Mouse (Mus musculus) retina, postnatal 1 day (tissue): Measurements from ENCODE around the gene 0610010K14Rik.
A peak's percentile ranks its signal among the peaks of the same experiment; 100 is the strongest.

ENCODE experiments used
- DNase-seq: peaks from one replicate; pipeline ENCODE4 v3.0.0-alpha.2; 2012

Gene 0610010K14Rik

GRCm38 (mm10) chr11:70237457-70238167 is at the start of gene 0610010K14Rik:
0610010K14Rik (minus strand) TSS chr11:70237914.
- peak; percentile 99 for DNase-seq

GRCm38 (mm10) chr11:70285686-70286085 is 48.0 kb upstream of the 0610010K14Rik start:
- DNase-seq, result no peak

- DNase-seq, result no peak
Observed at GRCm38 (mm10) chr11:70284757-70285156, 47.0 kb upstream of the 0610010K14Rik start.

GRCm38 (mm10) chr11:70283666-70284065 is 46.0 kb upstream of the 0610010K14Rik start:
- no peak for DNase-seq

GRCm38 (mm10) chr11:70280441-70280840 is 42.7 kb upstream of the 0610010K14Rik start:
- DNase-seq, result no peak

- no peak for DNase-seq
Observed at GRCm38 (mm10) chr11:70278961-70279360, 41.2 kb upstream of the 0610010K14Rik start.

GRCm38 (mm10) chr11:70271641-70272040 is 33.9 kb upstream of the 0610010K14Rik start:
- DNase-seq, result no peak

GRCm38 (mm10) chr11:70266405-70266804 is 28.7 kb upstream of the 0610010K14Rik start:
- DNase-seq, result no peak

- no peak for DNase-seq
Observed at GRCm38 (mm10) chr11:70265819-70266218, 28.1 kb upstream of the 0610010K14Rik start.

- DNase-seq, result no peak
Observed at GRCm38 (mm10) chr11:70265252-70265651, 27.5 kb upstream of the 0610010K14Rik start.

GRCm38 (mm10) chr11:70259035-70259434 is 21.3 kb upstream of the 0610010K14Rik start:
- no peak for DNase-seq

GRCm38 (mm10) chr11:70254931-70255531 is 17.3 kb upstream of the 0610010K14Rik start, which contains the start of gene Alox12:
Alox12 (minus strand) TSS chr11:70255353.
- peak; percentile 48 for DNase-seq

- peak; percentile 11 for DNase-seq
Observed at GRCm38 (mm10) chr11:70254337-70254736, 16.6 kb upstream of the 0610010K14Rik start.

GRCm38 (mm10) chr11:70251853-70252252 is 14.1 kb upstream of the 0610010K14Rik start:
- no peak for DNase-seq

GRCm38 (mm10) chr11:70250150-70250549 is 12.4 kb upstream of the 0610010K14Rik start:
- DNase-seq, result no peak

- peak; percentile 80 for DNase-seq
Observed at GRCm38 (mm10) chr11:70247136-70247845, 9.6 kb upstream of the 0610010K14Rik start.

GRCm38 (mm10) chr11:70242591-70242990 is 4.9 kb upstream of the 0610010K14Rik start:
- no peak for DNase-seq

GRCm38 (mm10) chr11:70239541-70240279 is 2.0 kb upstream of the 0610010K14Rik start, which contains the start of the genes Gm21988 and Rnasek:
Gm21988 (minus strand) TSS chr11:70239830.
Rnasek (minus strand) TSS chr11:70239842.
- DNase-seq, result peak; percentile 93

- DNase-seq, result peak; percentile 18
Observed at GRCm38 (mm10) chr11:70238591-70239440, 1.1 kb upstream of the 0610010K14Rik start.

GRCm38 (mm10) chr11:70236717-70237116 is 997 bp downstream of the 0610010K14Rik start:
- DNase-seq, result no peak

GRCm38 (mm10) chr11:70235254-70235900 is 2.3 kb downstream of the 0610010K14Rik start:
- DNase-seq, result no peak
